ENCODE assay signal across 14 mouse cellular contexts in the genomic region with DNA sequence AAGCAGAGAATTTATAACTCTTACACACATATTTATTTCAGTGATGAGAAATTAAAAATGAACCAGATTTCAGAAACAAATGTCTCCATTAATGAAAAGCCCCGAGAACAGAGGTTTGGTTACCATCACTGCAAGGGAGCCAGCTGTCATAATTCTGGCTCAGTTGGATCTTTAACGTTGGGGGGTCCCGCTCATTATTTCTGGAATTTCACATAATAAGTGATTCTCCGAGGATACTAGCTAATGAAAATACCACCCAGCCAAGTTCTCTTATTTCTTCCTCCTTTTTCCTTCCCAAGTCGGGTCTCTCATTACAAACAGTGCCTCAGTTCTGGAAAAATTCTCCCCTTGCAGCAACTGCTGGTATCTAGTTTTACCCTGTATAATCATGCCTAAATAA.
"Had no signal": no experiment of that assay in that cellular context is flagged by ENCODE, and none has a peak within 500 bp of the region (broad histone marks: within the 10 kb centered on the region; RNA-seq: fewer than 3 reads in every experiment).

No protein-coding gene starts in this region.

- H3K4me2 ChIP-seq: liver, embryonic 13.5 days; lung, embryonic 14.5 days; midbrain, embryonic 11.5 days had no signal

- H3K9ac ChIP-seq: liver, embryonic 13.5 days; lung, embryonic 14.5 days had no signal

- H3K27me3 ChIP-seq: liver, embryonic 13.5 days; megakaryocyte, embryonic 14.5 days had no signal

- H3K4me3 ChIP-seq: liver, embryonic 13.5 days; megakaryocyte, embryonic 14.5 days had no signal

- ATAC-seq: lung, postnatal 0 days had no signal

- H3K4me1 ChIP-seq: liver, embryonic 13.5 days; megakaryocyte, embryonic 14.5 days had no signal

- H3K36me3 ChIP-seq: liver, embryonic 13.5 days had no signal

- DNase-seq: kidney, adult 18-20 months; kidney, adult 9 months; kidney, postnatal 14 days; layer of hippocampus, adult 9-11 months; liver, embryonic 13.5 days; lung, embryonic 14.5 days; lung, postnatal 36 days; midbrain, embryonic 14.5 days; thymus, adult 2 months; thymus, postnatal 25 days had no signal

- H3K27ac ChIP-seq: liver, embryonic 13.5 days; stomach, postnatal 0 days had no signal

- H3K9me3 ChIP-seq: liver, embryonic 13.5 days; megakaryocyte, embryonic 14.5 days had no signal
